Mouse (Mus musculus) liver, embryonic 15.5 days (tissue): ENCODE data around the gene Mt3. TPM values are rescaled to one million over a fixed set of nuclear protein-coding genes. Genes with fewer than 3 reads are reported as not detected.

Experiments
- ATAC-seq: fragments of 200-750 bp; cut with Nextera tagmentation; 2 replicates; pipeline ENCODE4 v1.8.0; 2017; ENCODE audit warnings: moderate number of reproducible peaks, mild to moderate bottlenecking, moderate library complexity; ENCODE audit not compliant: insufficient read depth
- H3K27ac ChIP-seq: fragments of 300-500 bp; sonication (generic); replicated peaks from 2 replicates; pipeline ENCODE4 v1.5.1; 2015; ENCODE audit warnings: mild to moderate bottlenecking, inconsistent platforms
- H3K27me3 ChIP-seq: fragments of 300-500 bp; sonication (generic); 2 replicates; pipeline ENCODE4 v1.6.1; 2015; ENCODE audit warnings: mild to moderate bottlenecking, inconsistent platforms
- H3K36me3 ChIP-seq: fragments of 300-500 bp; sonication (generic); replicated peaks from 2 replicates; pipeline ENCODE4 v1.6.1; 2015; ENCODE audit warnings: moderate library complexity, mild to moderate bottlenecking, inconsistent platforms
- H3K4me1 ChIP-seq: fragments of 300-500 bp; sonication (generic); replicated peaks from 2 replicates; pipeline ENCODE4 v1.6.1; 2015; ENCODE audit warnings: inconsistent platforms
- H3K4me2 ChIP-seq: fragments of 300-500 bp; sonication (generic); 2 replicates; pipeline ENCODE4 v1.6.1; 2015; ENCODE audit warnings: moderate library complexity, mild to moderate bottlenecking, inconsistent platforms
- H3K4me3 ChIP-seq: fragments of 300-500 bp; sonication (generic); replicated peaks from 2 replicates; pipeline ENCODE4 v1.5.1; 2015; ENCODE audit warnings: mild to moderate bottlenecking, inconsistent platforms
- H3K9ac ChIP-seq: fragments of 300-500 bp; sonication (generic); 2 replicates; pipeline ENCODE4 v1.6.1; 2015; ENCODE audit warnings: moderate library complexity, mild to moderate bottlenecking, inconsistent platforms
- H3K9me3 ChIP-seq: fragments of 300-500 bp; sonication (generic); replicated peaks from 2 replicates; pipeline ENCODE4 v1.6.1; 2016; ENCODE audit warnings: inconsistent platforms
- WGBS: fragments of 180-500 bp; shearing (Covaris S2); methylation state at CpG from one replicate; pipeline ENCODE4 v1.1.7; 2015; ENCODE audit warnings: mixed read lengths; ENCODE audit not compliant: insufficient replicate concordance; 5-methylcytosine and 5-hydroxymethylcytosine counted together
- polyA plus RNA-seq: library from polyadenylated mRNA; unstranded; fragments of >200 nt; fragmentation: Nextera tagmentation; extraction: Ambion mirVana; gene quantifications from 2 replicates; pipeline ENCODE4 v1.2.1, GENCODE M21; 2015

Mt3 gene
- polyA plus RNA-seq, 1 experiment from 2014 or later, result not detected

- Histone ChIP-seq H3K9ac (peak overlapping the region; percentile 89), H3K9me3 (no peaks in the 10 kb centered on the region), H3K27ac (peak overlapping the region; percentile 99), H3K27me3 (0 out of 2 replicates have a peak, but pooled peaks cover 7% of the 10 kb centered on the region), H3K36me3 (no peaks in the 10 kb centered on the region), H3K4me2 (peak overlapping the region; percentile 88), H3K4me1 (peaks cover 78% of the 10 kb centered on the region), H3K4me3 (peak overlapping the region; percentile 71)
- ATAC-seq, result no peak
- 34% methylated on average over 11 of the region's 11 CpGs for WGBS
Measured at GRCm38 (mm10) chr8:94173848-94174403, 21.5 kb downstream of the Mt3 start.

- Histone ChIP-seq H3K27ac (peak overlapping the region; percentile 99), H3K4me3 (peak overlapping the region; percentile 71), H3K4me2 (peak overlapping the region; percentile 88), H3K4me1 (peaks cover 70% of the 10 kb centered on the region), H3K9ac (peak overlapping the region; percentile 89), H3K27me3 (0 out of 2 replicates have a peak, but pooled peaks cover 7% of the 10 kb centered on the region), H3K9me3 (no peaks in the 10 kb centered on the region), H3K36me3 (peaks cover 2% of the 10 kb centered on the region; the same call in 1 of the 2 replicates)
- no peak for ATAC-seq
- 35% methylated on average over 7 of the region's 7 CpGs for WGBS
Measured at GRCm38 (mm10) chr8:94174619-94175213, 22.3 kb downstream of the Mt3 start.

GRCm38 (mm10) chr8:94177716-94178390 is 25.4 kb downstream of the Mt3 start:
- Histone ChIP-seq H3K4me3 (peak overlapping the region; percentile 73), H3K4me1 (peaks cover 66% of the 10 kb centered on the region), H3K36me3 (peaks cover 14% of the 10 kb centered on the region), H3K9me3 (no peaks in the 10 kb centered on the region), H3K4me2 (peak overlapping the region; percentile 77), H3K27ac (peak overlapping the region; percentile 97), H3K9ac (peak overlapping the region; percentile 58), H3K27me3 (no peaks in the 10 kb centered on the region)
- 61% methylated on average over 7 of the region's 7 CpGs for WGBS
- ATAC-seq, result no peak

- peak within 1 kb of the TSS; percentile 73 for H3K4me3 ChIP-seq
- H3K36me3 ChIP-seq, result peaks cover 14% of the 10 kb centered on the region
- peak within 1 kb of the TSS; percentile 83 for H3K9ac ChIP-seq
- no peaks in the 10 kb centered on the region for H3K9me3 ChIP-seq
- peak within 1 kb of the TSS; percentile 97 for H3K27ac ChIP-seq
- H3K4me2 ChIP-seq, result peak within 1 kb of the TSS; percentile 77
- H3K4me1 ChIP-seq, result peaks cover 77% of the 10 kb centered on the region
- ATAC-seq, result peak; percentile 87
- under 1% methylated on average over 50 of the region's 50 CpGs for WGBS
- H3K27me3 ChIP-seq, result no peaks in the 10 kb centered on the region
Measured at GRCm38 (mm10) chr8:94178857-94179712, 26.7 kb downstream of the Mt3 start, which contains the start of gene Mt1. Mt1 (plus strand) TSS chr8:94179082.

GRCm38 (mm10) chr8:94179713-94180560 is 27.5 kb downstream of the Mt3 start:
- peak overlapping the region; percentile 97 for H3K27ac ChIP-seq
- 0 out of 2 replicates have a peak, but pooled peaks cover 6% of the 10 kb centered on the region for H3K27me3 ChIP-seq
- peak overlapping the region; percentile 73 for H3K4me3 ChIP-seq
- H3K9me3 ChIP-seq, result no peaks in the 10 kb centered on the region
- H3K9ac ChIP-seq, result peak overlapping the region; percentile 83
- H3K4me1 ChIP-seq, result peaks cover 77% of the 10 kb centered on the region
- 1% methylated on average over 25 of the region's 25 CpGs for WGBS
- no peak for ATAC-seq
- peaks cover 14% of the 10 kb centered on the region for H3K36me3 ChIP-seq
- peak overlapping the region; percentile 77 for H3K4me2 ChIP-seq

GRCm38 (mm10) chr8:94180561-94180908 is 28.1 kb downstream of the Mt3 start:
- H3K4me2 ChIP-seq, result peak overlapping the region; percentile 77
- peak overlapping the region; percentile 97 for H3K27ac ChIP-seq
- 73% methylated on average over 1 of the region's 1 CpGs for WGBS
- peak overlapping the region; percentile 73 for H3K4me3 ChIP-seq
- H3K9me3 ChIP-seq, result no peaks in the 10 kb centered on the region
- 0 out of 2 replicates have a peak, but pooled peaks cover 6% of the 10 kb centered on the region for H3K27me3 ChIP-seq
- peak overlapping the region; percentile 83 for H3K9ac ChIP-seq
- peaks cover 14% of the 10 kb centered on the region for H3K36me3 ChIP-seq
- peaks cover 77% of the 10 kb centered on the region for H3K4me1 ChIP-seq
- no peak for ATAC-seq

- H3K4me1 ChIP-seq, result peaks cover 79% of the 10 kb centered on the region
- no peak for ATAC-seq
- peaks cover 14% of the 10 kb centered on the region for H3K36me3 ChIP-seq
- H3K9ac ChIP-seq, result peak overlapping the region; percentile 60
- H3K27me3 ChIP-seq, result peaks cover 13% of the 10 kb centered on the region; the same call in 1 of the 2 replicates
- no peaks in the 10 kb centered on the region for H3K9me3 ChIP-seq
- peak overlapping the region; percentile 77 for H3K4me2 ChIP-seq
- 50% methylated on average over 13 of the region's 13 CpGs for WGBS
- H3K27ac ChIP-seq, result peak overlapping the region; percentile 97
- H3K4me3 ChIP-seq, result peak overlapping the region; percentile 73
Measured at GRCm38 (mm10) chr8:94182055-94182929, 29.9 kb downstream of the Mt3 start.

GRCm38 (mm10) chr8:94183117-94183516 is 30.7 kb downstream of the Mt3 start:
- Histone ChIP-seq H3K4me2 (peak overlapping the region; percentile 77), H3K9ac (peak overlapping the region; percentile 62), H3K36me3 (peaks cover 14% of the 10 kb centered on the region), H3K4me1 (peaks cover 77% of the 10 kb centered on the region), H3K9me3 (no peaks in the 10 kb centered on the region), H3K4me3 (peak overlapping the region; percentile 73), H3K27ac (peak overlapping the region; percentile 97), H3K27me3 (peaks cover 20% of the 10 kb centered on the region)
- WGBS, result under 1% methylated on average over 16 of the region's 16 CpGs
- peak; percentile 51 for ATAC-seq

- H3K27ac ChIP-seq, result peak overlapping the region; percentile 97
- peaks cover 76% of the 10 kb centered on the region for H3K4me1 ChIP-seq
- 40% methylated on average over 12 of the region's 12 CpGs for WGBS
- ATAC-seq, result no peak
- peak overlapping the region; percentile 73; the same call in 1 of the 2 replicates for H3K4me3 ChIP-seq
- peak overlapping the region; percentile 62 for H3K9ac ChIP-seq
- H3K4me2 ChIP-seq, result peak overlapping the region; percentile 77
- H3K36me3 ChIP-seq, result peaks cover 14% of the 10 kb centered on the region
- H3K9me3 ChIP-seq, result no peaks in the 10 kb centered on the region
- H3K27me3 ChIP-seq, result peaks cover 31% of the 10 kb centered on the region
Measured at GRCm38 (mm10) chr8:94184357-94184843, 32.0 kb downstream of the Mt3 start.
